Mouse (Mus musculus): ENCODE data around the gene Jun. TPM values are rescaled to one million over a fixed set of nuclear protein-coding genes. Genes with fewer than 3 reads are reported as not detected.

The Jun gene
- polyA plus RNA-seq, 1 experiment = 43.3 TPM

DNA sequence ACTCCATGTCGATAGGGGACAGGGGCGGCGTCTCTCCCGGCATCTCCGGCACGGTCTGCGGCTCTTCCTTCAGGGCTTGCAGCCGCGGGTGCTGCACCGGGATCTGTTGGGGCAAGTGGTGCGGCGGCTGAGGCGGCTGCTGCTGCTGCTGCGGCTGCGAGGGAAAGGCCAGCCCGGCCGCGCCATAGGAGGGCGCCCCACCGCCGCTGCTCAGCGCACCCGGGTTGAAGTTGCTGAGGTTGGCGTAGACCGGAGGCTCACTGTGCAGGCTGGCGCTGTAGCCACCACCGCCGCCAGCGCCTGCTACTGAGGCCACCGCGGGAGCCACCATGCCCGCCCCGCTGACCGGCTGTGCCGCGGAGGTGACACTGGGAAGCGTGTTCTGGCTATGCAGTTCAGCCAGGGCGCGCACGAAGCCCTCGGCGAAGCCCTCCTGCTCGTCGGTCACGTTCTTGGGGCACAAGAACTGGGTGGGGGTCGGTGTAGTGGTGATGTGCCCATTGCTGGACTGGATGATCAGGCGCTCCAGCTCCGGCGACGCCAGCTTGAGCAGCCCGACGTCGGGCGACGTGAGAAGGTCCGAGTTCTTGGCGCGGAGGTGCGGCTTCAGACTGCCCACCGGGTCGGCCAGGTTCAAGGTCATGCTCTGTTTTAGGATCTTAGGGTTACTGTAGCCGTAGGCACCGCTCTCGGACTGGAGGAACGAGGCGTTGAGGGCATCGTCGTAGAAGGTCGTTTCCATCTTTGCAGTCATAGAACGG lies 1.3 kb downstream of the Jun start:
- TF ChIP-seq POLR2A (IDR thresholded peaks at IDR 0.05; ENCODE audit: borderline replicate concordance, extremely low read depth, insufficient read depth, insufficient read length, poor library complexity, severe bottlenecking) = no peak
- peak; percentile 49 for TF ChIP-seq CTCF (IDR thresholded peaks at IDR 0.05; ENCODE audit: borderline replicate concordance, extremely low read depth, insufficient read depth, insufficient read length)
- DNase-seq (ENCODE audit: low read depth) = peak; percentile 89

DNA sequence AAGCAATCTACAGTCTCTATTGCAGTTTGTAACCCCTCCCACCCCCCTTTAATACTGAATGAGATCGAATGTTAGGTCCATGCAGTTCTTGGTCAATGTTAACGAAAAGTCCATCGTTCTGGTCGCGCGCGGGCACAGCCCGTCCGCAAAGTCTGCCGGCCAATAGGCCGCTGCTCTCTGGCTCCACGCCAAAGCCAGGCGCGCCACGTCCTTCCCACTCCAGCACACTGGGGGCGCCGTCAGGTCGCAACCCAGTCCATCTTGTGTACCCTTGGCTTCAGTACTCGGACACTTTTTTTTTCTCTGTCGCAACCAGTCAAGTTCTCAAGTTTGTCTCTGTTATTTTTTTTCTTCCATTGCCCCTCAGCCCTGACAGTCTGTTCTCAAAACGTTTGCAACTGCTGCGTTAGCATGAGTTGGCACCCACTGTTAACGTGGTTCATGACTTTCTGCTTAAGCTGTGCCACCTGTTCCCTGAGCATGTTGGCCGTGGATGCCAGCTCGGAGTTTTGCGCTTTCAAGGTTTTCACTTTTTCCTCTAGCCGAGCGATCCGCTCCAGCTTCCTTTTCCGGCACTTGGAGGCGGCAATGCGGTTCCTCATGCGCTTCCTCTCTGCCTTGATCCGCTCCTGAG lies 2.0 kb downstream of the Jun start:
- TF ChIP-seq CTCF (IDR thresholded peaks at IDR 0.05; ENCODE audit: borderline replicate concordance, extremely low read depth, insufficient read depth, insufficient read length) = peak; percentile 51
- no peak for TF ChIP-seq POLR2A (IDR thresholded peaks at IDR 0.05; ENCODE audit: borderline replicate concordance, extremely low read depth, insufficient read depth, insufficient read length, poor library complexity, severe bottlenecking)
- peak; percentile 87 for DNase-seq (ENCODE audit: low read depth)

DNA sequence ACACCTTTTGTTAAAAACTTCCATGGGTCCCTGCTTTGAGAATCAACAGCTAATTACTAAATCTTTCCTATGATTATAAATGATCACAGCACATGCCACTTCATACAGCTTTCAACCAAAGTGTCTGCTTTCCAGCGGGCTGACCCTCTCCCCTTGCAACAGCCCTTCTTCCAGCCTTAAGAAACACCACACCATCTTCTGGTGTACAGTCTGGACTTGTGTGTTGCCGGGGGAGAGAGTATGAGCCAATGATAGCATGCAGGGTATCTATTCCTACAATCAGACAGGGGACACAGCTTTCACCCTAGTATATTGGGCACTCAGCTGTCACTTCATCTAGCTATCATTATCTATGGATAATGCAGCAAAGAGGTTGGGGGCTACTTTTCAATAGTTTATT lies 2.9 kb downstream of the Jun start:
- TF ChIP-seq POLR2A (IDR thresholded peaks at IDR 0.05; ENCODE audit: borderline replicate concordance, extremely low read depth, insufficient read depth, insufficient read length, poor library complexity, severe bottlenecking) = no peak
- TF ChIP-seq CTCF (IDR thresholded peaks at IDR 0.05; ENCODE audit: borderline replicate concordance, extremely low read depth, insufficient read depth, insufficient read length) = no peak

DNA sequence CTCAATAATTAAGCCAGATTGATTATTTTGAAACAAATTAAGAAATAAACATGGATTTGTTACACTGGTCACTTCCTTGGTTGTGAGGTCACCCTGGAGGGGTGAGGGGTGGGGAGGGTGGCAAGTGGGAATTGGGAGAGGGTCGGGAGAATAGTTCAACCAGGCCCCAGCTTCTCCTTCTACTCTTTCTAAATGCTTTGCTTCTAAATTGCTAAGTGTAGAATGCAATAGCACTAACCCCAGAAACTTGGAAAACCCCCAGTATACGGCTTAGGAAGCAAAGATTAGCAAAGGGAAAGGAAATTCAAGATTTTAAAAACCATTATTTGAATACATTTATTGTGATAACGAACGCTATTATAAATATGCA lies 3.3 kb downstream of the Jun start:
- TF ChIP-seq POLR2A (IDR thresholded peaks at IDR 0.05; ENCODE audit: borderline replicate concordance, extremely low read depth, insufficient read depth, insufficient read length, poor library complexity, severe bottlenecking) (no peak), CTCF (IDR thresholded peaks at IDR 0.05; ENCODE audit: borderline replicate concordance, extremely low read depth, insufficient read depth, insufficient read length) (no peak)
- no peak for DNase-seq (ENCODE audit: low read depth)

More for the DNA sequence above, 2.9 kb downstream of the Jun start:
- peak; percentile 5 for DNase-seq (ENCODE audit: low read depth)

DNA sequence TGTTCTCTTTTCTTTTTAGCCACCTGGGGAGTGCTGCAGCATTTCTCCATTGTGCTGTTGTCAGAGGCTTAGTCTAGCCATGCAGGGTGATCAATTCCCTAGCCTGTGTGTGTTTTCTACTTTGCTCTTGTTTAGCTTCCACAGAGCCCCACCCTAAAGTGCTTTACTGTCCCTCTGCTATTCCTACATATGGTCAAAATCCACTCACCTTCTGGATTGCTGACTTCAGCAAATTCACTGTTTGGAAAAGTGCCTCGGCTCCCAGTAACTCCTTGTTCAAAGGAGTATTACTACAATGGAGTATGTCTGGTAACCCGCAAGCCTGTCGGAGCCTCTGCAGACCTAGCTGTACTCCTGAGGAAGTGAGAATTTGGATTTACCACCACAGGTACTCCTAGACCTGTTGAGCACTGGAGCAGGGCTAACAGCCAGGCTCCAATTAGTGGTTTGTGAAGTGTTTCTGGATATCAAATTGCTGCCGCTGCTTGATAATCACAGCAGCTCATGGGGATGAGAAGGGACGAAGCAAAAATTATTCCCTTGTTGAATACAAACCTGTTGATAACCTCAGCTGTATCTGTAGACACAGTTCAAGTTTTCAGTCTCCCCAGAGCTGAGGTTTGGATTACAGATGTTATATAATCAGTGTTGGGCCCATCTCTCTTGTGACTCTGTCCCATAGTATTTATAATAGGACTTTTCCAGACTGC lies 3.8 kb downstream of the Jun start:
- peak; percentile 15 for DNase-seq (ENCODE audit: low read depth)
- TF ChIP-seq POLR2A (IDR thresholded peaks at IDR 0.05; ENCODE audit: borderline replicate concordance, extremely low read depth, insufficient read depth, insufficient read length, poor library complexity, severe bottlenecking) (no peak), CTCF (IDR thresholded peaks at IDR 0.05; ENCODE audit: borderline replicate concordance, extremely low read depth, insufficient read depth, insufficient read length) (no peak)

DNA sequence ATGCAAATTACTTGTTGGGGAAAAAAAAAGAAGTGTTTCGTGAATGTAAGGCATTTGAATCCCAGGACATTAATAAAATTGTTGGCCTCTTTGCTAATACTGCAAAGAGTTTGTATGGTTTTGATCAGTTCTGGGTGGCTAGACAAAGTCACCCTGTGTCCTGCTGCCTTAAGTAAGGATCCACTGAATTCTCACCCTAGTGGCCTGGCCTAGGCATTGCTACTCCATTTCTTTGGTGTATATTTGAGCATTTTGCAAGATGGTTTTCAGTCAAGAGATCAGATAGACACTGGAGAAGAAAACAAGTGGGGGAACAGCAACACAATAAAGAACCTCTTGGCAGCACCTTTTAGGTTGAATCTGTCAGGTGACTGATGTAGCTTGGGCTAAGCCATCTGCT lies 6.9 kb downstream of the Jun start:
- DNase-seq (ENCODE audit: low read depth) = peak; percentile 7
- TF ChIP-seq CTCF (IDR thresholded peaks at IDR 0.05; ENCODE audit: borderline replicate concordance, extremely low read depth, insufficient read depth, insufficient read length) (peak; percentile 37; the same call in 1 of the 2 replicates), POLR2A (IDR thresholded peaks at IDR 0.05; ENCODE audit: borderline replicate concordance, extremely low read depth, insufficient read depth, insufficient read length, poor library complexity, severe bottlenecking) (no peak)

DNA sequence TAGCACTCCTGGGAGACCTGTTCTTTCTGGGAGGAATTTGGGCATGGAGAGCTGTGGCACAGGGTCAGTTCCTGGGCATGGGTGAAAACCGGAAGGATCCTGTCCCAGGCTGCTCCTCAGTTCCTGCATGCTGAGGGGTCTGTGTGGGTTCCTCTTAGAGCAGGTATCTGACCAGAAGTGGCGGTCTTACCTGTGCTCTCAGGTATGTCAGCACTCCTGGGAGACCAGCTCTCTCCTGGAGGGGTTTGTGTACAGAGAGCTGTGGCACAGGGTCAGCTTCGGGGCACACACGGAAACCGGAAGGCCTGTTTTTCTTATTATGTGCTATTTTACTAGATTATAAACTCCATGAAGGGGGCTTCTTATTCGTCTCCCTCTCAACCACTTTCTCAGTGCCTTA lies 7.3 kb downstream of the Jun start:
- no peak for TF ChIP-seq POLR2A (IDR thresholded peaks at IDR 0.05; ENCODE audit: borderline replicate concordance, extremely low read depth, insufficient read depth, insufficient read length, poor library complexity, severe bottlenecking)
- TF ChIP-seq CTCF (IDR thresholded peaks at IDR 0.05; ENCODE audit: borderline replicate concordance, extremely low read depth, insufficient read depth, insufficient read length) = no peak
- no peak for DNase-seq (ENCODE audit: low read depth)

DNA sequence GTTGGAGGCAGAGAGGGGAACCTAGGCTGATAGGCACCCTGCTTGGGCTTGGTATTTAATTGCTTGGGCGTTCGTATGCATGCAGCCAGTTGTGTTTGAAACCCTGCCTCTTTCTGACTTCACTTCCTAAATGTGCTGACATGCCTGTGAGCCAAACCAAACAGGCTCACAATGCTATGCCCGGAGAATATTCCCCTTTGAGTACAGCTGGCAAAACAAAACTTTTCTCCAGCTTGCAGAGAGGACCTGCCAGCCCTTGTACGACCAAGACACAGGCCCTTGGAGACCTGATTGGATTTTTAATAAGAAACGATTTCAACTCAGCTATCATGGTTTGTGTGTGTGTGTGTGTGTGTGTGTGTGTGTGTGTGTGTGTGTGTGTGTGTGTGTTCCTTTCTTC lies 14.0 kb downstream of the Jun start:
- TF ChIP-seq POLR2A (IDR thresholded peaks at IDR 0.05; ENCODE audit: borderline replicate concordance, extremely low read depth, insufficient read depth, insufficient read length, poor library complexity, severe bottlenecking) = no peak
- no peak for TF ChIP-seq CTCF (IDR thresholded peaks at IDR 0.05; ENCODE audit: borderline replicate concordance, extremely low read depth, insufficient read depth, insufficient read length)
- DNase-seq (ENCODE audit: low read depth) = peak; percentile 65

DNA sequence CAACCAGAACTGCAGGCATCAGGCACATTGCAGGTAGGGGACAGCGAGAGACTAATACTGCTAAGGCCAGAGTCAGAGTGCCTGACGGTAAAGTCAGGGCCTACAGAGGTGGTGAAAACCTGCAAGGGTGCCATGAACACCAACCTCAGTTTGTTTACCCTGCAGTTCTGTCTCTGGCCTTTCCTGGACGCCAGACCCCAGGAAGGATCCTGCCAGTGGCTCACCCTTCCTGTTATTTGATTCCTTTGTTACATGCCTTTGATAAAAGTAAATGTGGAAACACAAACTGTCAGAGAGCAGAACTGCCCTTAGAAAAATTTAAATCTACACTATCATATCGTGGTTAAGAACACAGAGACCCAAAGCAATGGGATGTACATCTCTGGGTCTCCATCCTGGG lies 20.9 kb downstream of the Jun start:
- DNase-seq (ENCODE audit: low read depth) = no peak

DNA sequence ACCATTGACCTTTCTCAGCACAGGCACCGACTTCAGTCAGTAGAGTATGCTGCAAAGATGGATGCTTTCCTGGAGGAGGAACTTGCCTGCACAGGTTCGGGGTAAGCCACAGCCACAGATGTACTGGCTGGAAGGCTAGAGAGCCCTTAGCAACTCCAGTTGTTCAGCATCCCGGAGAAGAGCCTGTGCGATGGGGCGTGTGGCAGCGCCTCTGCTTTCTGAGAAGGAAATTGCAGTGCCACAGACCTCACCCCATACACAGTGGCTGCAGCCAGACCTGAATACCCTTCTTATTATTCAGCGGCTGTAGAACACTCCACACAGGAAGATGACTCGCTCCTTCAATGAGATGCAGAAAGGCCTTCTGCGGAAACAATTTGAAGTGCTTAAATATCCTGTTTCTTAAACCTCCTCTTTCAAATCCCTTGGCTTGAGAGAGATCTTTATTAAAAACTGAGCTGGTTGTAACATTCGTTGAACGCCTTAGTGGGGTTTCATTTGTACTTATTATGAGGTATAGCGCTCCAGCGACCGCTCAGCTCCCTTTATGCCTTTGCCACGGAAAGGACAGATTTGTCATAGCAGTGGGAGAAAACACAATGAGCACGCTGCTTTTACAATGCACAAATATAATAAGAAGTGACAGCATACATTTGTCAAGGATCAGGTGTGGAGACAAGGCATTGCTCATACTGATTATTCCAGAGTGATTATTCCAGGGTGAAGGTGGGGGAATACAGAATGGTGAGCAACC lies 26.0 kb downstream of the Jun start:
- no peak for TF ChIP-seq POLR2A (IDR thresholded peaks at IDR 0.05; ENCODE audit: borderline replicate concordance, extremely low read depth, insufficient read depth, insufficient read length, poor library complexity, severe bottlenecking)
- peak; percentile 27; the same call in 1 of the 2 replicates for TF ChIP-seq CTCF (IDR thresholded peaks at IDR 0.05; ENCODE audit: borderline replicate concordance, extremely low read depth, insufficient read depth, insufficient read length)
- DNase-seq (ENCODE audit: low read depth) = peak; percentile 62

More for the DNA sequence above, 20.9 kb downstream of the Jun start:
- no peak for TF ChIP-seq POLR2A (IDR thresholded peaks at IDR 0.05; ENCODE audit: borderline replicate concordance, extremely low read depth, insufficient read depth, insufficient read length, poor library complexity, severe bottlenecking)
- TF ChIP-seq CTCF (IDR thresholded peaks at IDR 0.05; ENCODE audit: borderline replicate concordance, extremely low read depth, insufficient read depth, insufficient read length) = no peak
